Mouse (Mus musculus) ES-Bruce4 (cell line): ENCODE measurements around the gene Fam57b.

Experiments
- CTCF ChIP-seq: IDR thresholded peaks from one replicate; pipeline ENCODE4 v1.8.1; 2011; ENCODE audit warnings: low read depth, low read length
- EP300 ChIP-seq: IDR thresholded peaks from 2 replicates; pipeline ENCODE4 v1.6.1; 2011; ENCODE audit warnings: low read depth, low read length; ENCODE audit not compliant: insufficient read depth
- POLR2A ChIP-seq: IDR thresholded peaks from one replicate; pipeline ENCODE4 v1.8.1; 2011; ENCODE audit warnings: low read length; ENCODE audit not compliant: insufficient read depth

- TF ChIP-seq CTCF (no peak), POLR2A (no peak), EP300 (no peak)
Observed at GRCm38 (mm10) chr7:126853454-126853853, 56.0 kb downstream of the Fam57b start.
